Mouse (Mus musculus) kidney, adult 9 months (tissue): ENCODE measurements around the gene Fam8a1.

Source experiments
- DNase-seq: peaks from one replicate; pipeline ENCODE4 v3.0.0; 2022

The Fam8a1 gene

DNA sequence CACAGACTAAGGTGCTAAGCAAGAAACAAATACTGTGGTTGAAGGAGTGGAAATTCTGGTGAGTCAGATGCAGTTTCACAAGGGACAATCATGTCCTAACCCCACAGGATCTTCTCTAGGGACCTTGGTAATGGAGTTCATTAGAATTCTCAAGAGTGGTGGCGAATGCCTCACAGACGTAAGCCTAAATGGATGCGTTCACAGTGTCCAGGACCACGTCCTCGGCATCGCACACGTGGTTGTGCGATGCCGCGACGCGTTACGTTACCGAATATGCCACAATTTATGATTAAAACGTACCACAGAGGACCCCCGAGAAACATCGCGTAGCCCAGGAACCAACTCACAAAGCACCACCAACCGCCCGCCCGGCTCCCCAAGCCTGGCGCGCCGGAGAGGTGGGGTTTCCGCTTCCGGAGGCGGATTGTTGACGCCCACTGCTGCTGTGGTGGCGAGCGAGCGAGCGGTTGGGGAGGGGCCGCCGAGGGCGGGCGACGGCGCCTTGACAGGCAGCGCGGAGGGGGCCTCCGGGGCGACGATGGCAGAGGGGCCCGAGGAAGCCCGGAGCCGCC is at the start of gene Fam8a1:
Fam8a1 (plus strand) TSS at position 475 of the 572 bp plus-strand sequence.
- peak; percentile 91 for DNase-seq

DNA sequence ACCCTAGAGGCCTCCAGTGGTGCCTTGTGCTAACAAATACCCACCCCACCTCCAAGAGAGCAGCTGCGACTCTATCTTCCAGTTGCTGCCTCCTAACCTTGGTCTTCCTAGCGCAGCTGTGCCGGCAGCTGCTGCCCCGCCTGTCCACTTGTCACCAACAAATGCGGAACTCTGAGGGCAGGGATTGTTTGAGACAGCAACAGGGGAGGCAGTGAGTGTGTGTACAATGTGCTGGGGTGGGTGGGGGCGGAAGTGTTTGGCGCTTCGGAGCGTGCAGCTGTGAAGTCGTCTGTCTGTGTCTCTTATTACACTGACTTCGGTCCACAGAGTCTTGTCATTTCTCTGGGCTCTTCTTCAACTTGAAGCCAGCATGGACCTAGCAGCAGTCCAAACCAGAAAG is 49.7 kb upstream of the Fam8a1 start:
- no peak for DNase-seq

DNA sequence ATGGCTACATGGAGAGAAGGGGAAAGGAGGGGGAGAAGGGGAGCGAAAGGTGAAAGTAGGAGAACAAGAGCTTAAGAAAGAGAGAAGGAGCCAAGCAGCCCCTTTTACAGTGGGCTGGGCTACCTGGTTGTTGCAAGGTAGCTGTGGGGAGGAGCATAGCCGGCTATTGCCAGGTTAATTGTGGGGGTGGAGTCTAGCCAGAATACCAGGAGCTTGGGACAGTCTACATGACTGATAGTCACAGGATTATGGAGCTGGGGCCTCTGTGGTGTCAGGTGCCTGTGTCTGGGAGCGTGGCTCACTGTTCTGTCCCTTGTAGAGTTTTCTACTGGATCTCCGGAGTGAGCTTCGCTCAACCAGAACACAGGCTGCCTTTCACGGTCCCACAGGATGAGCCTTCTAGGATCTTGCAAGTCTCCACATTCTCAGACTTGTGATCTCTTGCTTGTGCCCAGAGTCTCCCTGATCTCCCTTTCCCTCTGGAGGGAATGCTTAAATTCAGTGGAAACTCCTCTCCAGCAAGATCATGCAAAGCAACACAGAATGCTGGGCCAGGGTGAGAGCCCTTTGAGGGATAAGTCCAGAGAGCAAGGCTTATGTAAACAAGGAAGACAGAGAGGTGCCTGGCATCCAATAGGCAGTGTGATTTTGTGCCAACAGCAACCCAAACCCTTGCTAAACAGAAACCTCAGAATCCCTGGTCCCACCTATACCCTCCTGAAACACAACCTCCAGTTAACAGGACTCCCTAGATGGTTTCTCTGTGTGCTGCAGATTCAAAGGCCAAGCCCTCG is 48.2 kb upstream of the Fam8a1 start:
- peak; percentile 46 for DNase-seq

DNA sequence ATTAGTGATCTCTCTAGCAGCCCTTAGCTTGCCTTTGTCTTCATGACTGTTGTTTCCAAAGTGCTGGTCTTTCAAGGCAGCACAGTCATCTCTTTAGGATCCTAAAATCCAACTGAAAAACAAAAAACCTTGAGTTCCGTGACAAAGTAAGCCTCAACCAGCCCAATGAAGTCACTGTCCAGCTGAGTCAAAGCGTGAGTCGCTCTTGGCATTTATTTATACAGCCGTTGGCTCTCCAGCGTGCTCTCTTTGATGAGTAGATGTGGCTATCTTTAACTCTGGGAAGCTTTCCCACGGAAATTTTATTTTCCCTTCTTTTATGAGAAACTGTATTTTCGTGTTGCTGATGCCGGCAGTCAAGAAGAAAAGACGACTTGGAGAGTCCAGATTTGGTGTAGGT is 42.7 kb upstream of the Fam8a1 start:
- no peak for DNase-seq

DNA sequence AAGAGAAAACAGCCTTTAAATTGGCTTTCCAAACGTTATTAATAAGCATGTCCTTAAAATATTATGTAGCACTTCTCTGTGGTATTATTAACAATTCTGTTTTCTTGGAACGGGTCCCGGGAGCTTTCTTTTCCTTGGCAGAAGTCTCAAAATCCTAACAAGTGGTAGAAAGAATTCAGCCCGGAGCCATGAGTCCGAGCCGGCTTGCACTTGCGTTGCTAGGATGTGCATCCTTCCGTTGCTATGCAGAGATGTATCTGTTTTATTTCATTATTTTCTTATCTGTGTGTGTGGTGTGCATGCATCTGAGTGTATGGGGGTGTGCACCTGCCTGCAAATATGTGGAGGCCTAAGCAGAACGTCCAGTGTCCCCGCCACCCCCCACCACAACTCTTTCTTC is 41.5 kb upstream of the Fam8a1 start:
- DNase-seq, result no peak

DNA sequence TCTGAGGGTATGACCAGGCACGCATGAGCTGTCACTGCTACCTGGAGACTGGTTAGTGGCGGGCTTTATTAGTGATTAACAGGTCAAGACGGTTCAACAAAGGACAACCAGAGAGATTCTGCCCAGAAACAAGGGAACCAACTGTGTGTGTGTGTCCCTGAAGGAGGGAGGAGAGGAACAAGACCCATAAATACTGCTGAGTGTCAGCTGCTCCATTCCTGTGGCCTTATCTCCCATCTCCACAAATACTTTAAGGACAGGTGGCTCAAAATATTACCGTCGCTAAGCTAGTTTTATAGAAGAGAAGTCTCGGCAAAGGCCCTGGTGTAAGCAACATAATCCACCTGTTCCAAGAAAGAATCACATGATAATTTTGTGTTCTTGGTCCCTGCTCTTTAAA is 39.9 kb upstream of the Fam8a1 start:
- DNase-seq, result no peak

DNA sequence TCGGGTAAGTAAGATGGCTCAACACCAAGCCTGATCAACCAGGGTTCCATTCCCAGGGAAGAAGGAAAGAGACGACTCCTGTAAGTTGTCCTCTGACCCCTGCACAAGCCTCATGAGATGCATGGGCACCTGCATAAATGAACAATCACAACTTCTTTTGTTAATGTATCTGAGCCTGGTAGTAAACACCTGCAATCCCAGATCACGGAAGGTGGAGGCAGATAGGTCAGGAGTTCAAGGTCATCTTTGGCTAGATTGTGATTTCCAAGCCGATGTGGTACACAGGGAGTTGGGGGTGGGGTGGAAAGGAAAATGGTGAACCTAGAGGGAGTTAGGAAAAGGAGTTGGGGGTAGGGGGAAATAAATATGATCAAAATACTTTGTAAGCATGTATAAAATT is 36.5 kb upstream of the Fam8a1 start:
- no peak for DNase-seq

DNA sequence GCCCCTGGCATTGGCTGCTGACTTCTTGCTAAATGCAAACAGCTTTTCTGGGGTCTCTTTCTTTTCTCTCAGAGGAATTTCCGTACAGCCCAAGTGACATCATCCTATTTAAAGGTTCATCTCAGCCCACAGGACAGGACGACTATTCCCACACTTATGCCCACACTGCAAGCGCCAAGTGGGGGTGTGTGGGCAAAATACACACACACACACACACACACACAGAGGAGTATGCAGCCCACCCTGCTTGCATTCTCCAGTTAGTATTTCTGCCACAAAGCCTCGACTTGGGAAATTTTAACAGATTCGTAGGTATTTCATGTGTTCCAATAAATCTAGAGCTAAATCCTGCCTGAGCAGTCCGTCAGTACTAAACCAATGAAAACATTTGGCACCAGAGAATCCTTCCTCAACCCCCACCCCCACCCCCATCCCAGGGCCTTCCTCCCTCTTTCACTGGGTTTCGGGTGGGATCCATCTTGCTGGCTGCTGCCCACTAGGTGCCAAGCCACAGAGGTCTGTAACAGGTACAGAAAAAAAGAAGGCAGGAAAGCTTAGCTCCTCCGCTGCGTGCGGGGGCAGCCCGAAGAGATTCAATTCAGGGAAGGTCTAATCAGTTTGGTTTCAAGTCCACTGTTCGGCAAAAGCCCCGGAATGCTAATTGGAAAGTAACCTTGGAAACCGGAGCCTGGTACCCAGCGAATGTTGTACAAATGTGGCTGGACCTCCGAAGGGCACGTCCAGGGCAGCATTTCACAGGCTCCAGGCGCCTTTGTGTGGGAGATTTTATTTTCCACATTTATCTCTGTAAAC is 35.8 kb upstream of the Fam8a1 start:
- no peak for DNase-seq

DNA sequence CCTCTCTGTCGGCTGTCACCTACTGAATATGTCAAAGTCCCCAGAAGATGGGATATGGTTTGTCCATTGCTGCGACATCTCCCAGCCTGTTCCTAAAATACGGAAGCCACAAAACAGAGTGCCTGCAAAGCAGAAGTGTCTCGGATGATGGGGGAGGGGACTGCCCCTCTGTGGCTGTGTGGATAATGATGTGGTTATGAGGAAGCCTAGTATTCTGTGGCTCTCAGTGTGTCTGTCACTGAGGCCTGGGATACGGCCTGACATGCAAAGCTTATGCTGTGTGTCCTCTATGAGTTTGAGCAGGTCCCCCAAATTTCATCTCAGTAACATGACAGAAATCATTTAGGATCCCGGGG is 35.2 kb upstream of the Fam8a1 start:
- no peak for DNase-seq

DNA sequence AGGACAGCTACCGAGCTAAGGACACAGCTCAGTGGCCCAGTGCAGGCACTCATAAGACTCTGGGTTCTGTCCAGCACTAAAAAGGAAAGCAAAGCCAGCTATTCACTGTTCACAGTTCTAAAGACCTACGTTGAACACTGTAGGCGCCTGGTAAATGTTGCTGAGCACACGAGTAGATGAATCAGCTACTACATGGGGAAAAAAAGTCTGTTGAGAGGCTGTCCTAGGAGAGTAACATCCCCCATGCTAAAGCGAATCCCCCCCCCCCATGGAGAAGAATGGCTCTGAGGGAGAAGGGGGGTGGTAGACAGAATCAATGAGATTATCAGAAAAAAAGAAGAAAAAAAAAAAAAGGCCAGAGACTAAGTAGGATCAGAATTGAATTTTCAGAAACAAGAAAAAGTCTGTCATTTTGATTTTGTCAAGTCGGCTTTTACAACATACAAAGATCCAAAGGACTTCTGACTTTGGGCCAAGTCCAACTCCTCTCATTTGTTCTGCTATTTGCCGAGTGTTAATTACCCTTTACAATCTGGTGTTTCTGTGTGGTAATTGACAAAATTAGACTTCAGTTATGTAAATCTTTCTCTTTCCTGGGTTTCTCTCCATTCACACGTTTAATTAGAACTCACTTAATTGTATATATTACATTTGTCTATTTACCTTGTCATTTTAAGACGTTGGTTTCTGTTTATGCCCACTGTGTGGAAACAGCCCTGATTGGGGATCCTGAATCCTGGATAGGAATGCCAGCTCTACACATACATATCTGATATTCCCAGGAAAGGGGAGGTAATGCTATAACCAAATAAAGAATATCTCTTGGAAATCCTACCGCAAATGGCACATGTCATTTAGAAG is 28.5 kb upstream of the Fam8a1 start:
- peak; percentile 11 for DNase-seq

DNA sequence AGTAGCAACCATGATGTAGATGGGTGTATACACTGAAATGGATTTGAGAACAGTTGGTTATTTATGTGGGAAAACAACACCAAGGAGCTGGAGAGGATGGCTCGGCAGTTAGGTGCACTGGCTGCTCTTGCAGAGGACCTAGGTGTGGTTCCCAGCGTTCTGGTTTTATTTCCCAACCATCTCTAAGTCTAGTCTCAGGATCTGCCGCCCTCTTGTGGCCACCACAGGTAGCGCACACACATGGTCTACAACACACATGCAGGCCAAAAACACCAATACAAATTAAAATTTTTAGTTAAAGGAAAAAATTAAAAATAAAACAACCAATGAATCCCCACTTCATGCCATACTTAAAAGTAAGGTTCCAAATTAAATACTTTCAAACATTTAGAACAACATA is 27.0 kb upstream of the Fam8a1 start:
- DNase-seq, result no peak

DNA sequence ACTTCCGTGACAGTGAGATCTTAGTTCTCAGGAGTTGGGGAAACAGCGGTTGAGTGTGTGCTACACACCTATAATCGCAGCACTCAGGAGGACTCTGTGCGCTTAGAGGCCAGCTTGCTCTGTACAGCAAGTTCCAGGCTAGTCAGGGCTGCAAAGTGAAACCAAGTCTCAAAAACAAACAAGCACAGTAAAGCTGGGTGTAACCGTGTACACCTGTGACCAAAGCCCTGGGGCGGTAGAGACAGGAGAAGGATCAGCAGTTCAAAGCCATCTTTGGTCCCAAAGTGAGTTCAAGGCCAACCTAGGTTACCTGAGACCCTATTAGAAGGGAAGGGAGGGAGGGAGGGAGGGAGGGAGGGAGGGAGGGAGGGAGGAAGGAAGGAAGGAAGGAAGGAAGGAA is 25.1 kb upstream of the Fam8a1 start:
- DNase-seq, result no peak

DNA sequence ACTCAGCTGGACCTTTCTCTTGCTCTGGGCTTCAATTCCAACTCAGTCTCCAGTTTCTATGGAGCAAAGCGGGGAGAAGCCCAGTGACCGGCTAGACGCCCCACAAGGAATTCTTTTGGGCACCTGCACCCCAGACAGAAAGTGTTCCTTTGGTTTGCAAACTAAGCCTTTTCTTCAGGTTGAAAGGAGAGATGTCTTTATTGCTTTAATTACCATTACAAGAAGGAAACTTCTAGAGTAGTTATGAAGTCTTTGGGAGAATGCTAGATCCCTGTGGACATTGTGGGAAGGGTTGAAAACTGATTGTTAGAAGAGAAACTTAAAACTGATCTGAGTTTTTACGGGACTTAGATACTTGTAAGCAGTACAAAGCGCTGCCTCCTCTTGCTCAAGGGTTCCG is 23.8 kb upstream of the Fam8a1 start:
- DNase-seq, result no peak

DNA sequence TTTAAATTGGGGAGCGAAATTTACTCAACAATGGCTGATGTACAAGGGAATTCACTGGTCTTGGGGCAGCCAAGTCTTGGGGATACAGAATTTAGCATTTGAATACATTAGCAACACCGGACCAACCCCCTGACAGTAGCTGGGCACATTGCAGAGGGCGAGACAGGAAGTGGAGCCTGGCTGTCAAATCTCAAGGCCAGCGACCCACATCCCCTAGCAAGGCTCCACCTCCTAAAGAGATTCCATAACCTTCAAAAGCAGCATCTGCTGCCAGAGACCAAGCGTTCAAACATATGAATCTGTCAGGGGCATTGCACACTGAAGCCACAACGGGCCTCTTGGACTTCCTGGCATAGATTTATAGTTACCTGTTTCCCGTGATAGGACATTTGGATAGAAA is 17.5 kb upstream of the Fam8a1 start:
- no peak for DNase-seq

DNA sequence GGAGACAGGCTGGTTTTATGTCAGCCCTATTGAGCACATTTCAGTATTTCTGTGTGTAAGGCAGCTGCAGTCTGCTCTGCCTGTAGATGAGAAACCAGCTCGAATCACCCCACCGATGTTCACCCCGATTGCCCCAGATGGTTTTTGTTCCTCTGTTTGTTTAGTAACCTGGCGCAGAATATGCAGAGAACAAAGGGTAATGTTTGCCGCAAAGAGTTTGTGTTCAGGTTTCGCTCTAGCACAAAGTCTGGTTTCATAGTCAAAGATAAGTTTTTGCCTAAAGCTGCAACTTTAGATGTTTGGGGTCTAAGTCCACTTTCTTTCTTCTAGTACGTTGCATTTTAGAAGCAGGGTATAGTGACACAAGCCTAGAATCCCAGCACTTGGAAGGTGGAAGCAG is 16.7 kb upstream of the Fam8a1 start:
- no peak for DNase-seq

DNA sequence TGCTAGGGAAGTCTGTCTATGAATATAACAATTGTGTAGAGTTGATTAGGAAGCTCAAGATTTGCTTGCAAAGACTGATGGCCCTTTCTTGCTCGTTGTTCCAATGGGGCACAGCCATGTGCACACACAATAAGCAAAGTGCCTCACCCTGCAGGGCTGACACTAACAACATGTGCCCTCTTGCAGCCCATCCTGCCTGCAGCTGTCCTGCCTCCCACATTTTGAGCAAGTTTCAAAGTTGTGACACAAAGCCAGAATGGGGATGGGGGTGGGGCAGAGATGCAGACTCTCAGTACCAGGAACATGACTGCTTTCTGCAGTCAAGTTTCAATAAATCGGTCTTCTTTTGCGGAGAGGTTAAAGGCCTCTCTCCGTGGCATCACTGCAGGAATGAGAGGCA is 15.7 kb upstream of the Fam8a1 start:
- no peak for DNase-seq

DNA sequence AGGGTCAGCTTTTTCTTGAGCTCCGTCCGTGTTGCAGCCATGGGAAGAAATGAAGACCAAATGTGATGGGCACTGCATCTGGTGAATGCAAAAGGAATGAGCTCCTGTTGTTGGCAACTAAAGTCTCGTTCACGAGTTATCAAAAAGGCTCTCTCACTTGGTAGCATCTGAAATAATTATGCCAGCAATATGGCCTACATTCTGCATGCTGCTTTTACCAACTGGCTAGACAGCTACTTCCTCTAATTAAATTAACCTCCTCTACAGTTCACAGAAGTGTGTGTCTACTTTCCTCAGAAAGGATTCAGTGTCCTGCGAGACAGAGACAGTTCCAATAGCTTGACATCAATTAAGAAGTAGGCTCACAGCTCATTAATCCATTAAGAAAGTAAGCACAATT is 14.8 kb upstream of the Fam8a1 start:
- DNase-seq, result no peak

DNA sequence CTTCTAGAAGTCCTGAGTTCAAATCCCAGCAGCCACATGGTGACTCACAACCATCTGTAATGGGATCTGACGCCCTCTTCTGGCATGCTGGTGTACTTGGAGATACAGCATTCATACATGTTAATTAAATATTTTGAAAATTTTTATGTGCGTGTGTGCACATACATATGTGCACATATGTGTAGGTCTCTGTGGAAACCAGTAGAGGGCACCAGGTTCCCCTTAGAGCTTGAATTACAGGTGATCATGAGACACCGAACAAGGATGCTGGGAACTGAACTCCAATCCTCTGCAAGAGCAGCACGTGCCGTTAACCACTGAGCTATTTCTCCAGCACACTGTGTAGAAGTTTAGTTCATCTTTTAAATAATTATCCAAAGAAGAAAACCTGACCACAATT is 10.1 kb upstream of the Fam8a1 start:
- DNase-seq, result no peak

DNA sequence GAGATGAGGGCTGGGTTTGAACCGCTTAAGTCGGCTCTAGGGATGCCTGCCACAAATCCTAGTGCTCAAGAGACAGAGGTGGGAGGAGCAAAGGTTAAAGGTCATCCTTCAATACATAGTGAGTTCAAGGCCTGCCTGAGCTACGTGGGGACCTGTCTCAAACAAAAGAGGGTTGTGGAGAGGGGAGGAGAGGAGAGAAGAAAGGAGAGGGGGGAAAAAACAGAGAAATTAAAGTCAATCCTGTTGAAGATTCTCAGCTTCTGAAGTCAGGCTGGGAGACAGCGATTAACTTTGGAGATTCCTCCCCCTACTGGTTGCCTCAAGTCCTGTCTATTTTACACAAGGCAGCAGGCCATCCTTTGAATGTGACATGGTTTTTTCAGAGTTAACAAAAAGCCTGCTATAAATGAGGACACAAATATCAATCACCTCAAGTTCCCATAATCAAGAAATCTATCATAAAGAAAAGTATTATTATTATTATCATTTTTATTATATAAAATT is 5.8 kb upstream of the Fam8a1 start:
- peak; percentile 24 for DNase-seq

DNA sequence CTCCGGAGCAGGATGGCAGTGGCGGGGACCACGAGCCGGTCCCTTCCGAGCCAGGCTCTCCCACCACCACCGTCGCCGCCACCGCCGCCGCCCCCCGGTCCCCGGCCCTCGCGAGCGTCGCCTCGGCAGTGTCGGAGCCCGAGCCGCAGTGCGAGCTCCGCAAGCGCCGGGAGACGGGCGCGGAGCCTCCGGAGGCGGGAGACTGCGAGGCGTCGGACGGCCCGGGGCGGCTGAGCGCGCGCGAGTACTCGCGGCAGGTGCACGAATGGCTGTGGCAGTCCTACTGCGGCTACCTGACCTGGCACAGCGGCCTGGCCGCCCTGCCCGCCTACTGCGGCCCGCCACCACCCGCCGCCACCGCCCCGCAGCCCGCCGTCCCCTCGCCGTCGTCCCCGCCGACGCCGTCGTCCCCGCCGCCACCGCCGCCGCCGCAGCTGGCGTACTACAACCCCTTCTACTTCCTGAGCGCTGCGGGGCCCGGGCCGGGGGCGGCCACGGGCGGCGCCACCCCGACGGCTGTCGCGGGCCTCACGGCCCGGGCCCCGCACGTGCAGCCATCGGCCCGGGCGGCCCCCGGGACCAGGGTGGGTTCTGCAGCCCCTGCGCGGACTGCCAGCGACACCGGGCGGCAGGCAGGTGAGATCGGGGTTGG is 424 bp downstream of the Fam8a1 start:
- no peak for DNase-seq

DNA sequence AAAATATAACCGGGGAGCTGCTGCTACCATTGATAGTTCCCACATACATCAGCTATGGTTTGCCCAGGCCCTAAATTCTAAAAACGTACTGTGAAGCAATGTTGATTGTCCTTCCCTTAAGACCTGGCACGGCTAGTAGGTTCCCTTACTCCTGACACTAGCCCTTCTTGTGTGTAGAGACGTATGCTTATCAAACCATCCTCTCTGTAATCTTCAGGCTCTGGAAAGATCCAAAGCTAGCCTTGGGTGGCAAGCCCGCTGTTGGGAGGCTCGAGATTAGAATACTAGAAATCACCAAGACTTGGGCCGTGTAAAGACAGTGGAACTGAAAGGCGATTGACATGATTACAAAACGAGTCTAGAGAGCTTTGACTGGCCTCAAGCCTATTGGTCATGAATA is 1.2 kb downstream of the Fam8a1 start:
- DNase-seq, result no peak

DNA sequence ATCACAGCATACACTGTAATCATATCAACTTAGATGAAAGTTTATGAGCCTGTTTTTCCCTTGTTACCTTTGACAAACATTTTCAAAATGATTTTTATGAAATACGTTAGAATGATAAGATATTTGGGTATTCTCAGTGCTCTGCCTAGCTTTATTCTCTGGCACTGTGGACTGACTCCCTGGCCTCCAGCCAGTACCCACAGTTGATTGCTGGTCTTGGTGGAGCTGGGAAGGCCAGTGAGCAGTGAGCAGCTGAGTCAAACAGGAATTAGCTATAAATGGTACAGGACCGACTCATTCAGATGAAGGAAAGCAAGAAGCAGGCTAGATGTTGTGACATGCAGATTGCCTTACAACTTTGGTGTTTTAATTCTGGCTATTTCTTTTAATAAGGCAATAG is 5.3 kb downstream of the Fam8a1 start:
- no peak for DNase-seq

DNA sequence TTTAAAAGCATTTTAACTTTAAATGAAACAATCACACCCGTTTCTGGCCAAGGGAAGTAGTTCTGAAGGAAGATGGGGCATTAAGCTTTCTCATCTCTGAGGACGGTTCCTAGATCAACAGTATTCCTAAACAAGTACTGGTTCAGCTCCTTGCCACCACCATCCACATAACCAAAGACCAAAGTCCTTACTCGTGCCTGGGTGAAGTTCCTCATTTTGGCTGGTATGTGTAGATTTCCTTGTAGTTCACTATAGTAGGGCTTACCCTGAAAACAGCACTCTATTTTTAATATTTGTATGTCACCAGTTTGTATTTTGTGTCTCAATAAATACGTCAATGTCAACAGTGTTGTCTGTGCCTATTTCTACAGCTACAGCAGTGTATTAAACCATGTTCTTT is 8.4 kb downstream of the Fam8a1 start:
- peak; percentile 39 for DNase-seq
